Mouse (Mus musculus): ENCODE data around the gene Atp6v0a2. TPM values are rescaled to one million over a fixed set of nuclear protein-coding genes. Genes with fewer than 3 reads are reported as not detected.

Atp6v0a2 gene
- polyA plus RNA-seq (2012; rRNA removed) (33.3 and 39.7 TPM in 2 replicates), polyA plus RNA-seq (2014; fragmentation: Nextera tagmentation; extraction: Ambion mirVana) (42.8 and 45.4 TPM in 2 replicates)

- Histone ChIP-seq H3K36me3 (ENCODE audit: control insufficient read depth, insufficient read depth, low read length) (peaks cover 4% of the 10 kb centered on the region; the same call in 1 of the 2 replicates), H3K9me3 (ENCODE audit: control insufficient read depth, low read length) (no peaks in the 10 kb centered on the region), H3K27ac (replicated peaks; ENCODE audit: low read depth, low read length) (peak within 1 kb of the TSS; percentile 76), H3K27me3 (ENCODE audit: control insufficient read depth, insufficient read depth, low read length) (no peaks in the 10 kb centered on the region), H3K4me1 (ENCODE audit: control insufficient read depth, insufficient read depth, low read length) (peaks cover 13% of the 10 kb centered on the region), H3K4me2 (replicated peaks; ENCODE audit: low read depth, low read length, severe bottlenecking) (peak within 1 kb of the TSS; percentile 59), H3K4me3 (replicated peaks; ENCODE audit: low read length) (peak within 1 kb of the TSS; percentile 92), H3K9ac (ENCODE audit: low read depth, low read length, severe bottlenecking) (peak within 1 kb of the TSS; percentile 75)
- under 1% methylated on average over 45 of the region's 58 CpGs for WGBS
- DNase-seq (ENCODE audit: low spot score) = peak; percentile 94
- ATAC-seq (ENCODE audit: low FRiP score, low read depth) = peak; percentile 98
- 0 out of 2 replicates have a peak, but pooled peaks have one; percentile 7 for TF ChIP-seq POLR2A (IDR thresholded peaks at IDR 0.05; ENCODE audit: borderline replicate concordance, extremely low read depth, insufficient read depth, insufficient read length)
These were observed at the start of gene Atp6v0a2 for GRCm38 (mm10) chr5:124628448-124629363. Gene Atp6v0a2, plus strand, starts transcription at chr5:124628576.

GRCm38 (mm10) chr5:124578633-124579317 lies 49.6 kb upstream of the Atp6v0a2 start, which contains the start of the genes Eif2b1 and Gtf2h3:
Gene Eif2b1, minus strand, starts transcription at chr5:124579131.
Gene Gtf2h3, plus strand, starts transcription at chr5:124579140.
- DNase-seq (ENCODE audit: low spot score) (peak; percentile 92), ATAC-seq (ENCODE audit: low FRiP score, low read depth) (peak; percentile 92)
- H3K27ac ChIP-seq (replicated peaks; ENCODE audit: low read depth, low read length) = no peak within 1 kb of the TSS
- peak within 1 kb of the TSS; percentile 57 for H3K4me2 ChIP-seq (replicated peaks; ENCODE audit: low read depth, low read length, severe bottlenecking)
- H3K9me3 ChIP-seq (ENCODE audit: control insufficient read depth, low read length) = no peaks in the 10 kb centered on the region
- peak within 1 kb of the TSS; percentile 68 for H3K9ac ChIP-seq (ENCODE audit: low read depth, low read length, severe bottlenecking)
- peak; percentile 81; the same call in 1 of the 2 replicates for TF ChIP-seq POLR2A (IDR thresholded peaks at IDR 0.05; ENCODE audit: borderline replicate concordance, extremely low read depth, insufficient read depth, insufficient read length)
- no peaks in the 10 kb centered on the region for H3K27me3 ChIP-seq (ENCODE audit: control insufficient read depth, insufficient read depth, low read length)
- peaks cover 51% of the 10 kb centered on the region for H3K36me3 ChIP-seq (ENCODE audit: control insufficient read depth, insufficient read depth, low read length)
- peak within 1 kb of the TSS; percentile 65 for H3K4me3 ChIP-seq (replicated peaks; ENCODE audit: low read length)
- WGBS = 1% methylated on average over 51 of the region's 51 CpGs
- H3K4me1 ChIP-seq (ENCODE audit: control insufficient read depth, insufficient read depth, low read length) = peaks cover 9% of the 10 kb centered on the region; the same call in 1 of the 2 replicates

- no peak for DNase-seq (ENCODE audit: low spot score)
- WGBS = 89% methylated on average over 5 of the region's 5 CpGs
These were observed 45.9 kb upstream of the Atp6v0a2 start for GRCm38 (mm10) chr5:124582515-124582914.

GRCm38 (mm10) chr5:124592768-124593167 lies 35.6 kb upstream of the Atp6v0a2 start:
- 96% methylated on average over 3 of the region's 3 CpGs for WGBS
- no peak overlapping the region for H3K9ac ChIP-seq (ENCODE audit: low read depth, low read length, severe bottlenecking)

More at GRCm38 (mm10) chr5:124582515-124582914, 45.9 kb upstream of the Atp6v0a2 start:
- no peaks in the 10 kb centered on the region for H3K27me3 ChIP-seq (ENCODE audit: control insufficient read depth, insufficient read depth, low read length)
- H3K9me3 ChIP-seq (ENCODE audit: control insufficient read depth, low read length) = no peaks in the 10 kb centered on the region
- H3K36me3 ChIP-seq (ENCODE audit: control insufficient read depth, insufficient read depth, low read length) = peaks cover 51% of the 10 kb centered on the region
- no peak for ATAC-seq (ENCODE audit: low FRiP score, low read depth)
- H3K27ac ChIP-seq (replicated peaks; ENCODE audit: low read depth, low read length) = no peak overlapping the region
- H3K4me2 ChIP-seq (replicated peaks; ENCODE audit: low read depth, low read length, severe bottlenecking) = no peak overlapping the region
- no peak overlapping the region for H3K9ac ChIP-seq (ENCODE audit: low read depth, low read length, severe bottlenecking)
- no peak for TF ChIP-seq POLR2A (IDR thresholded peaks at IDR 0.05; ENCODE audit: borderline replicate concordance, extremely low read depth, insufficient read depth, insufficient read length)
- H3K4me1 ChIP-seq (ENCODE audit: control insufficient read depth, insufficient read depth, low read length) = peaks cover 9% of the 10 kb centered on the region; the same call in 1 of the 2 replicates
- no peak overlapping the region for H3K4me3 ChIP-seq (replicated peaks; ENCODE audit: low read length)

More at GRCm38 (mm10) chr5:124592768-124593167, 35.6 kb upstream of the Atp6v0a2 start:
- Histone ChIP-seq H3K4me3 (replicated peaks; ENCODE audit: low read length) (no peak overlapping the region), H3K36me3 (ENCODE audit: control insufficient read depth, insufficient read depth, low read length) (peaks cover 80% of the 10 kb centered on the region), H3K9me3 (ENCODE audit: control insufficient read depth, low read length) (no peaks in the 10 kb centered on the region), H3K27me3 (ENCODE audit: control insufficient read depth, insufficient read depth, low read length) (no peaks in the 10 kb centered on the region), H3K4me2 (replicated peaks; ENCODE audit: low read depth, low read length, severe bottlenecking) (no peak overlapping the region), H3K27ac (replicated peaks; ENCODE audit: low read depth, low read length) (no peak overlapping the region), H3K4me1 (ENCODE audit: control insufficient read depth, insufficient read depth, low read length) (no peaks in the 10 kb centered on the region)
- ATAC-seq (ENCODE audit: low FRiP score, low read depth) (no peak), DNase-seq (ENCODE audit: low spot score) (no peak)
- no peak for TF ChIP-seq POLR2A (IDR thresholded peaks at IDR 0.05; ENCODE audit: borderline replicate concordance, extremely low read depth, insufficient read depth, insufficient read length)
